Mouse (Mus musculus) CH12.LX (cell line): Measurements from ENCODE around the gene Adgrb3. TPM values are rescaled to one million over a fixed set of nuclear protein-coding genes. Genes with fewer than 3 reads are reported as not detected.

Experiments used
- DNase-seq: peaks from one replicate; pipeline ENCODE4 v3.0.0-alpha.2; 2013; ENCODE audit errors: extremely low read depth
- H3K27ac ChIP-seq: 2 replicates; pipeline ENCODE4 v1.5.1; 2012; ENCODE audit warnings: low read depth, mild to moderate bottlenecking, control low read depth, moderate library complexity; ENCODE audit not compliant: insufficient read depth
- H3K27me3 ChIP-seq: replicated peaks from 2 replicates; pipeline ENCODE3; 2012; ENCODE audit warnings: inconsistent platforms
- H3K36me3 ChIP-seq, 2 experiments: replicated peaks in 1 of 2; 2 replicates each; pipeline versions ENCODE3 to v1.6.1; 2012; ENCODE audit warnings: inconsistent platforms in 1 of 2, low read length in 1 of 2, mild to moderate bottlenecking in 1 of 2, mixed read lengths in 1 of 2, moderate library complexity in 1 of 2; ENCODE audit not compliant: control insufficient read depth in 1 of 2, insufficient read depth in 1 of 2
- H3K4me1 ChIP-seq, 2 experiments: 2 replicates each; pipeline ENCODE4 v1.6.1; 2012; ENCODE audit warnings: inconsistent platforms in 1 of 2, moderate library complexity in 1 of 2; ENCODE audit not compliant: insufficient read depth in 2 of 2, control insufficient read depth in 1 of 2
- H3K4me2 ChIP-seq: 2 replicates; pipeline ENCODE4 v1.6.1; 2012; ENCODE audit warnings: low read depth, mild to moderate bottlenecking, control low read depth; ENCODE audit not compliant: poor library complexity, insufficient read depth, severe bottlenecking
- H3K4me3 ChIP-seq, 3 experiments: fragments of 150-350 bp in 1 of 3; sonication (generic) in 1 of 3; replicated peaks in 1 of 3; 2 replicates each; pipeline versions ENCODE3 to v1.5.1; 2011 to 2012; ENCODE audit warnings: low read depth in 2 of 3, low read length in 2 of 3, mild to moderate bottlenecking in 2 of 3, moderate library complexity in 2 of 3, control low read depth in 1 of 3, improper control_type of control experiment in 1 of 3, inconsistent platforms in 1 of 3, mixed read lengths in 1 of 3; ENCODE audit not compliant: poor library complexity in 1 of 3
- H3K79me2 ChIP-seq: replicated peaks from 2 replicates; pipeline ENCODE4 v1.6.1; 2012; ENCODE audit warnings: mild to moderate bottlenecking, moderate library complexity; ENCODE audit not compliant: control insufficient read depth, poor library complexity, insufficient read depth, severe bottlenecking; ENCODE audit errors: extremely low read depth
- H3K9ac ChIP-seq: 2 replicates; pipeline ENCODE4 v1.6.1; 2012; ENCODE audit warnings: low read depth, mild to moderate bottlenecking, control low read depth, moderate library complexity; ENCODE audit not compliant: insufficient read depth
- H3K9me3 ChIP-seq: replicated peaks from 2 replicates; pipeline ENCODE3; 2012; ENCODE audit warnings: low read length, inconsistent platforms, mixed read lengths
- BHLHE40 ChIP-seq: IDR thresholded peaks from 2 replicates; pipeline ENCODE4 v1.6.1; 2011; ENCODE audit warnings: mild to moderate bottlenecking, low read depth, low read length, improper control_type of control experiment
- CHD1 ChIP-seq: IDR thresholded peaks from 2 replicates; pipeline ENCODE4 v1.6.1; 2012; ENCODE audit warnings: low read depth, low read length, improper control_type of control experiment, inconsistent platforms
- CHD2 ChIP-seq: IDR thresholded peaks from 2 replicates; pipeline ENCODE4 v1.6.1; 2011; ENCODE audit warnings: low read length, improper control_type of control experiment
- CTCF ChIP-seq, 2 experiments: IDR thresholded peaks in 1 of 2; conservative IDR thresholded peaks in 1 of 2; 2 replicates each; pipeline ENCODE4 v1.5.1; 2011 to 2012; ENCODE audit warnings: low read depth in 2 of 2, low read length in 2 of 2, improper control_type of control experiment in 1 of 2, inconsistent platforms in 1 of 2, mild to moderate bottlenecking in 1 of 2, moderate library complexity in 1 of 2
- ELF1 ChIP-seq: IDR thresholded peaks from 2 replicates; pipeline ENCODE4 v1.6.1; 2014; ENCODE audit warnings: low read depth, mild to moderate bottlenecking, inconsistent platforms, low read length, improper control_type of control experiment
- JUN ChIP-seq: IDR thresholded peaks from 2 replicates; pipeline ENCODE4 v1.6.1; 2011; ENCODE audit warnings: low read depth, mild to moderate bottlenecking, low read length, improper control_type of control experiment, moderate library complexity; ENCODE audit not compliant: insufficient read depth
- JUND ChIP-seq: conservative IDR thresholded peaks from 2 replicates; pipeline ENCODE4 v1.6.1; 2011; ENCODE audit warnings: low read depth, low read length, improper control_type of control experiment
- KAT2A ChIP-seq: IDR thresholded peaks from 2 replicates; pipeline ENCODE4 v1.6.1; 2012; ENCODE audit warnings: low read length, improper control_type of control experiment, inconsistent platforms; ENCODE audit not compliant: insufficient replicate concordance
- MAFK ChIP-seq: IDR thresholded peaks from 2 replicates; pipeline ENCODE4 v1.6.1; 2011; ENCODE audit warnings: low read length, improper control_type of control experiment; ENCODE audit not compliant: insufficient replicate concordance
- MAX ChIP-seq: IDR thresholded peaks from 2 replicates; pipeline ENCODE4 v1.6.1; 2011; ENCODE audit warnings: low read length, improper control_type of control experiment
- MEF2A ChIP-seq: IDR thresholded peaks from 2 replicates; pipeline ENCODE4 v1.6.1; 2014; ENCODE audit warnings: low read depth, mild to moderate bottlenecking, inconsistent platforms, low read length, improper control_type of control experiment, borderline replicate concordance
- MYC ChIP-seq: IDR thresholded peaks from 2 replicates; pipeline ENCODE4 v1.6.1; 2011; ENCODE audit warnings: low read depth, mild to moderate bottlenecking, improper control_type of control experiment, low read length
- POLR2A ChIP-seq: IDR thresholded peaks from 2 replicates; pipeline ENCODE4 v1.6.1; 2011; ENCODE audit warnings: low read depth, mild to moderate bottlenecking, improper control_type of control experiment, low read length
- TCF12 ChIP-seq: IDR thresholded peaks from 2 replicates; pipeline ENCODE4 v1.6.1; 2014; ENCODE audit warnings: low read depth, mild to moderate bottlenecking, inconsistent platforms, low read length, improper control_type of control experiment
- UBTF ChIP-seq: IDR thresholded peaks from 2 replicates; pipeline ENCODE4 v1.6.1; 2012; ENCODE audit warnings: low read depth, mild to moderate bottlenecking, inconsistent platforms, low read length, improper control_type of control experiment, moderate library complexity
- USF1 ChIP-seq: IDR thresholded peaks from 2 replicates; pipeline ENCODE4 v1.6.1; 2014; ENCODE audit warnings: low read depth, mild to moderate bottlenecking, inconsistent platforms, low read length, improper control_type of control experiment
- USF2 ChIP-seq: conservative IDR thresholded peaks from 2 replicates; pipeline ENCODE4 v1.6.1; 2011; ENCODE audit warnings: low read depth, low read length, improper control_type of control experiment
- ZC3H11A ChIP-seq: IDR thresholded peaks from 2 replicates; pipeline ENCODE4 v1.6.1; 2012; ENCODE audit warnings: low read depth, mild to moderate bottlenecking, inconsistent platforms, low read length, improper control_type of control experiment
- ZMIZ1 ChIP-seq: IDR thresholded peaks from 2 replicates; pipeline ENCODE4 v1.6.1; 2012; ENCODE audit warnings: low read depth, mild to moderate bottlenecking, inconsistent platforms, low read length, improper control_type of control experiment
- dilution Hi-C: fragments of 300-500 bp; cut with MboI; formaldehyde crosslinking; loops from 2 replicates; pipeline ENCODE4 v1.14.3; 2020; ENCODE audit warnings: low sequenced_read_pairs; ENCODE audit not compliant: extremely low pct_unique_long_range_greater_than_20kb, extremely low pct_ligation_motif_present
- in situ Hi-C: fragments of 300-500 bp; cut with MboI; formaldehyde crosslinking; loops from 3 replicates; pipeline ENCODE4 v1.14.3; 2019; ENCODE audit warnings: low sequenced_read_pairs, low pct_ligation_motif_present, low pct_unique_long_range_greater_than_20kb, mixed read lengths
- polyA plus RNA-seq: library from polyadenylated mRNA; unstranded; fragments of >175 nt; gene quantifications from 2 replicates; pipeline ENCODE4 v1.2.1, GENCODE M21; 2012; ENCODE audit warnings: low read depth; ENCODE audit not compliant: insufficient read length
- total RNA-seq, 2 experiments: library from RNA; depleted of rRNA; stranded (reverse); fragments of 300-350 nt in 1 of 2; fragments of >200 nt in 1 of 2; gene quantifications; 2 replicates each; pipeline ENCODE4 v1.2.3; 2012 to 2014

The Adgrb3 gene
- total and polyA plus RNA-seq, 3 experiments = not detected

GRCm38 (mm10) chr1:25475699-25476098 lies 353.8 kb downstream of the Adgrb3 start:
- no peak overlapping the region for H3K27ac ChIP-seq
- no peaks in the 10 kb centered on the region for H3K4me1 ChIP-seq
- no peak overlapping the region for H3K4me3 ChIP-seq
- DNase-seq = no peak
- no peaks in the 10 kb centered on the region for H3K79me2 ChIP-seq
- no peak for TF ChIP-seq ELF1
- TF ChIP-seq BHLHE40 = no peak
- no peak for TF ChIP-seq TCF12
- no peak for TF ChIP-seq KAT2A
- TF ChIP-seq JUND = no peak
- TF ChIP-seq MEF2A = no peak
- TF ChIP-seq USF1 = no peak
- no peak for TF ChIP-seq ZC3H11A
- TF ChIP-seq USF2 = no peak
- no peak for TF ChIP-seq UBTF
- no peak for TF ChIP-seq MYC
- H3K36me3 ChIP-seq = no peaks in the 10 kb centered on the region
- no peaks in the 10 kb centered on the region for H3K27me3 ChIP-seq
- in situ Hi-C loops = no loop called here
- dilution Hi-C loops = no loop called here
- peaks cover 16% of the 10 kb centered on the region for H3K9me3 ChIP-seq
- no peak overlapping the region for H3K9ac ChIP-seq
- H3K4me2 ChIP-seq = no peak overlapping the region

GRCm38 (mm10) chr1:25474469-25474868 lies 355.0 kb downstream of the Adgrb3 start:
- in situ Hi-C loops (no loop called here), dilution Hi-C loops (no loop called here)
- Histone ChIP-seq H3K9me3 (peaks cover 22% of the 10 kb centered on the region), H3K27me3 (no peaks in the 10 kb centered on the region), H3K9ac (no peak overlapping the region), H3K4me1 (no peaks in the 10 kb centered on the region), H3K27ac (no peak overlapping the region), H3K79me2 (no peaks in the 10 kb centered on the region), H3K36me3 (no peaks in the 10 kb centered on the region), H3K4me3 (no peak overlapping the region), H3K4me2 (no peak overlapping the region)
- TF ChIP-seq MAX = no peak
- no peak for TF ChIP-seq JUN
- TF ChIP-seq MAFK = no peak
- no peak for TF ChIP-seq KAT2A
- no peak for TF ChIP-seq CTCF (conservative IDR thresholded peaks at IDR 0.05 in 1 of 2, IDR thresholded peaks at IDR 0.05 in 1 of 2; ENCODE audit: low read depth in 2 of 2, low read length in 2 of 2)
- TF ChIP-seq CHD1 = no peak
- TF ChIP-seq CHD2 = no peak
- TF ChIP-seq POLR2A = no peak
- no peak for TF ChIP-seq USF2
- TF ChIP-seq ZMIZ1 = no peak
- TF ChIP-seq BHLHE40 = no peak
- DNase-seq = no peak
